Mouse (Mus musculus): ENCODE results near the gene Sox5.

Gene Sox5

GRCm38 (mm10) chr6:144716376-144716775, 65.4 kb downstream of the Sox5 start:
- no peak for DNase-seq (ENCODE audit: extremely low spot score, low spot score)

DNA sequence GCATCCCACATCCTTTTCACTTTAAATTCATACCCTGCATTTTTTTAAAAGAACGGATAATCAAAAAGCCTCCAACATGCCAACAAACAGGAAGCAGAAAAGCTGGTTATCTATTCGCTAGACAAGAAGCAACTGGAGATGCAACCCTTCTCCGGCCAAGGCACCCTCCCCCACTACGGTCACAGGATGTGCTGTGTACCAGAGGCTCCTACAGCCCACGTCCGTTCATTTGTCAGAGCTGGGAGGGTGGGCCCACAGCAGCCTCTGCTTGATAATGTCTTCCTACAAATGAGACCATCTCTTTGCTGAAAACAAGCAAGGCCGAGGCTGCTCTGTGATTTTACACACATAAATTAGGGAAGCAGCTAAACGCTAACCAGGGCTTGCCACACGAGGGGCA, 69.9 kb downstream of the Sox5 start:
- DNase-seq (ENCODE audit: extremely low spot score, low spot score), result no peak

- no peak for DNase-seq (ENCODE audit: extremely low spot score, low spot score)
Observed at GRCm38 (mm10) chr6:144710816-144711215, 71.0 kb downstream of the Sox5 start.

DNA sequence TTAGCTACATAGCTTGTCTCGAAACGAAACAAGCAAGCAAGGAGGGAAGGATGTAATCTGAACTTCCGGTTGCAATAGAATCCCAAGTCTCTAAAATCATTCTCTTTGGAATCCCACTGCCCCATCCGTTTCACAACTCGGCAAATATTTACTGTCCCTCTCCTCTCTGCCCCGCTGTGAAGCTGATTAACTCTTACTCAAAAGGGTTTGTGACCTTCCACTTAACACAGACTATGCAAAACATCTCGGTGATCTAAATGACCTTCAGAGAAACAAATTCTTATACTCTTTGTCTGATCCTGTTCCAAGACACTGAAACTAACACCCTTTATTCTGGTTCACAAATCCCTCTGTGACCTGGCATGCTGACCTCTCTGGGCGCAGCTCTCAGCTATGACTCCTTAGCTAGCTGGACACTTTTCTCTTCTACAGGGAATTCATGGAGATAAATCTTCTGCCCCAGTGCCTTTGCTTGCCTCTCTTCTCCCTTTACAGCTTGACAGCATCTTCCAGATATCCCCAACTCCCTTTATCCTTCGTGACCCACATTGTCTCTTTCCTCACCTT, 72.1 kb downstream of the Sox5 start:
- no peak for DNase-seq (ENCODE audit: extremely low spot score, low spot score)

DNA sequence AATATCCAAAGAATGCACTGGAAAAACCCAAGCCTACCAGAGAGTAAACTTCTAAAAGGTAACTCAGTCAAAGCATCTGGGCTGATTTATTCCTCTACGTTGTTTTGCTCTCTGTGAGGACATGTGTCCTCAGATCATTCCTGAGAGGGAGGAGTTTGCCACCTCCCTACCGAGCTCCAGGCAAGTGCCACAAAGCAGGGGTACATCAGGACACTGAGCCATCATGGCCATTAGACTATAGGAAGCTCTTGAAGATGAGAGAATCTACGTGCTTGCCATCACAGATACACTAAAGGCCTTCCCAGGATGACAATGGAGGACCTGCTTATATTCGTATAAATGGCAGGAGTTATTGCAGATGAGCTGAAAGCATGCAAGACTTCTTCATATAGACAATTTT, 73.4 kb downstream of the Sox5 start:
- DNase-seq (ENCODE audit: extremely low spot score, low spot score), result no peak

- no peak for DNase-seq (ENCODE audit: extremely low spot score, low spot score)
Observed at GRCm38 (mm10) chr6:144707976-144708375, 73.8 kb downstream of the Sox5 start.

DNA sequence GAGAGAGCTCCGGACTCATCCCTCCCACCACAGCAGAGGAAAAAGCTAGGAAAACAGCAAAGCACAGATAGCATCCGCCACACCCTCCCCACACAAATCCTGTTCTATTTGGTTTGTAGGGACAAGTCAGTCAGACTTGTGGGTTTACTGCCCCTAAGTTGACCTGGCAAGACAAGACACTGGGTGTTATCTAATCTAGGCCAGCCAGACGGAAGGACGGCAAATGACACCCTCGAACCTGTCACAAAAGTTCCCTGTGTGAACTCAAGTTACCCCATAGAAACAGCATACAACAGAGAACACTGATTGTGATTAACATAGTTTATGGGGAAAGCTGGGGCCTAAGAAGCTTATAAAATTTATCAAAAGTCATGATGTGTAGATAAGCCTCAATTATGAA, 76.8 kb downstream of the Sox5 start:
- DNase-seq (ENCODE audit: extremely low spot score, low spot score), result no peak

DNA sequence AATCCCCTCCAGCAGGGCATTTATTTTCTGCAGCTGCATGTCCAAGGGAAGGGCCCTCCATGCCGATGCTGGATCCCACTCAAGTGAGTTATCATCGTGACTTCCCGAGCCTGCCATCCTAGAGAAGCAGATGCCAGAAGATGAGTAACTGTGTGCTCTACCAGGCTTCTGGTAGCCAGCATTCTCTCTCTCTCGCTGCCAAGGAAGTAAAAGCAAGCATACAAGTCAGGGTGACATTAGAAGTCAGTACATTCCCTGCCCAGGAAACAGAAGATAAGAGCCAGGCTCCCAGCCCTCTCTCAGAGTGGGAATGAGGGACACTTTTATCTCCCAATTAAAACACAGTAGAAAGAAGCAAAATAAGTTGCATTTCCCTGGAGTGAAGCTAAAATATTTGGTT, 86.1 kb downstream of the Sox5 start:
- DNase-seq (ENCODE audit: extremely low spot score, low spot score), result no peak

DNA sequence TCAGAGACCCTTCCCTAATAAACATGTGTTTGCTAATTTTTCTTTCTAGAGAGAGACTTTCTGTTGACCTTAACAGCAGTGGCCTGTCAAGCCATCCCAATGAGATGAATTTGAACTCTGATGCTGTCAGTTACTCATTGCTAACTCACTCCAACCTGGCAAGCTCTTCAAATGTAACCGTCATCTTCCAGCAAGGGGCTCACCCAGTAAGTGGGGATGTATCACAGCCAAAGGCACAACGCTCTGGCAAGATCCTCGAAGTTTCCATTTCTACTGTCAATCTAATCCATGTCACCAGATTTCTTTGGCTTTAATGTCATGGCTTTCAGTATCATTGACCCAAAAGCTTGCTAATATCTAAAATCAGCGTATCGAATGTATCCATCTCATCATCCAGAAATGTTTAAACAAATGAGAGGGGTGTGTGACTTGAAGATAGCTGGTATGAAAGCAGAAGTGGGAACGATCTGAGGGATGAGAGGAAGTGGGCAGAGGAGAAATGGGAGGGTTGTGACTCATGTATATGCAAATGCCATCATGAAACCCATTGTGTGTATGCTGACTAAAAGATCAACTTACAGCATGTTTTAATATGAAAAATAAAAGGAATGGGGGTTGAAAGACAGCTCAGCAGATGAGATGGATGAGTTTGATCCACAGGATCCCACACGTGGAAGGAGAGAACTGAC, 88.4 kb downstream of the Sox5 start:
- no peak for DNase-seq (ENCODE audit: extremely low spot score, low spot score)

- DNase-seq (ENCODE audit: extremely low spot score, low spot score), result no peak
Observed at GRCm38 (mm10) chr6:144691298-144692041, 90.3 kb downstream of the Sox5 start.

DNA sequence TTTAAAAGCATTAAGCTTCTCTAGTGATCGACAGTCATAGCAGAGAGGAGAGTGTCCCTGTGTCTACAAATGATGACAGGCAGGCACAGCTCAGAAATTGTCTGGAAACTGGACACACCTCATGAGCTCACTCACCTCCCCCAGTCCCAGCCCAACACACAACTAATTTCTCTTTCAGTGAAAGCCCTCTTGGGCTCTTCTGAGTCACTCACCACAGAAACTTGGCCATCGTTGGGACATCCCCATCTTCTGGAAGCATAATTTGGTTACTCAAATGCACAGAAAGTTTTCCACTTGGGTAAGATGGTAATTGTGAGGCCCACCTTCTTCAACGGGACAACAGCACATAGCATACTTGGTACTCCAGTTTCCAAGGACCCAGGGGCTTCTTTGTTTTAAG, 92.7 kb downstream of the Sox5 start:
- no peak for DNase-seq (ENCODE audit: extremely low spot score, low spot score)

DNA sequence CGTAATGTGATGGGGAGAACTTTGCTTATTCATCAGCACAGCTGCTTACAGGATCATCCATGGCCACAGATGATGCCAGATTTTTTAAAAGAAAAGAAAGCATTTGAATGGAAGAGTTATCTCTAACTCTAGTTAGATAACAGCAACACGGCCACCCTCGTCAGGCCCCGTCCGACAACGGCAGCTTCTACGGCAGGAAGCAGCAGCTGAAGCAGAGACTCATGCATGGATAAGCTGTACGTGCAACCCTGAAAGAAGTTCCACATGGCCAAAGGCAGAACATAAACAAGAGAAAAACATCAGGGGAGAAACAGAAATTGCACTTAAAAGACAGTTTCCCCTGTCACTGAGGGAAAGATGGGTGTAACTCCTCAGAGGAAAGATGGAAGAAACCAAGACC, 94.1 kb downstream of the Sox5 start:
- no peak for DNase-seq (ENCODE audit: extremely low spot score, low spot score)

DNA sequence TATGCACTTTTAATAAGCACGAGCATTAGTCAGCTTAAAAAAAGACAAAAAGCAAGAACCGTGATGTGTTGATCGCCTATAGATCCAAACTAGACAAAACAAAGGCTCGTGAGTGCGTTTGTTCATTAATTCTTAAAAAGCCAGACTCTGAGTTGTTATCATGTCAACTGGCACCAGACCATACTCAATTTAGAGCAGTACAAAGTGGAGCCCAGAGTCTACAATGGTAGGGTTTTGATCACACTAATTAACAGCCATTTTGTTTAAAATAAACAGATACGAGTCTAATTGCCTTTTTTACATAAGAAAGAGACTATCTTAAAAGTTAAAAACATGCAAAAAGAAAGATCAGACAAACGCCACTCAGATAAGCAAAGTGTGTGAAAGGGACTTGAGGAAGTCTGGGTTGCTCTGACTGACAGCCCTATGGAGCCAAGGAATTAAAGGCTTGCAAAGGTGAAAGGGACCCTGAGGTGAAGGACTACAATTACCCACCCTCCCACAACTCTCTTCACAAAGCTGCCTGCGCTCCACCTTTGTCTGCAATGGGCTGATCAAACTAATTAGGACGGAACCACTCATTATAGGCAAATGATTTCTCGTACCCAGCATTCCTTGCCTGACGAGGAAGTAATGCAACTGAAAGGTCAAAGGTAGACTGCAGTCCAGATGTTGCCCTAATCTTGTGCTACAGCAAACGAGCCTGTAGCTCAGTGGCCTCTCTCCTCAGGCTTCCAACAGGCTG, 100.6 kb downstream of the Sox5 start:
- DNase-seq (ENCODE audit: extremely low spot score, low spot score), result no peak

- no peak for DNase-seq (ENCODE audit: extremely low spot score, low spot score)
Observed at GRCm38 (mm10) chr6:144677491-144678133, 104.2 kb downstream of the Sox5 start.

DNA sequence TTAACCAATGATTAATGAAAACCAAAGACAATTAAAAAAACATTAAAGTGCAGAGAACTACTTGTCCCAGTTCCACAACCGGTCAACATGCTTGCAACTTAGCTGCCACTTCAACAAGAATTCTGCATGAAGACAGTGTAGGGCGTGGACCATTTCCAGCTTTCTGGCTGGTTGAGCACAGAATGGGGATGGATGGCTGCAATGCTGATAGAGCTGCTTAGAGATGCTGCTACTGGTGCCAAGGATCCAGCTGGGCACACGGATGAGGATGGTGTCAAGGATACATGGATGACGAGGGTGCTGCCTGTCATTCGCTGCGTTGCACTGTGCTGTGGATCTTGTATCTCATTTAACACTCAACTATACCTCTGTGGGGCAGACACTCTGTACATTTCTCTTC, 106.7 kb downstream of the Sox5 start:
- DNase-seq (ENCODE audit: extremely low spot score, low spot score), result no peak

DNA sequence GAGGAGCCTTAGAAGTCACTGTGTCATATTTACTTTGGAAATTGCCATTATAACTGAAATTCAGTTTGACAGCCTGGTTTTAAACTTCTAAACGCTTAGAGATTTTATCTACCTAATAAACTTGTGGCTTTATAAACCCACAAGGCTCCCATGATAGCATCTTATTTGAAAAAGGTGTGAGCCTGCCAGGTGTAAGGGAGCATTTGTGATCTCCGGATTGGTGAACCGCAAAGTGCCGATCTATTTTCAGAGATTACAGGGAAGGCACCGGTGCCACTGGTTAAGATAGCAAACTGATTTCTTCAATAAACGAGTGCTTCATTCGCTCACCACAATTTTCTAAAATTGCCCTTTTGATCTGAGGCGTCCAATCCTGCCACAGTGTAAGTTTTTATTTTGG, 107.9 kb downstream of the Sox5 start:
- no peak for DNase-seq (ENCODE audit: extremely low spot score, low spot score)

DNA sequence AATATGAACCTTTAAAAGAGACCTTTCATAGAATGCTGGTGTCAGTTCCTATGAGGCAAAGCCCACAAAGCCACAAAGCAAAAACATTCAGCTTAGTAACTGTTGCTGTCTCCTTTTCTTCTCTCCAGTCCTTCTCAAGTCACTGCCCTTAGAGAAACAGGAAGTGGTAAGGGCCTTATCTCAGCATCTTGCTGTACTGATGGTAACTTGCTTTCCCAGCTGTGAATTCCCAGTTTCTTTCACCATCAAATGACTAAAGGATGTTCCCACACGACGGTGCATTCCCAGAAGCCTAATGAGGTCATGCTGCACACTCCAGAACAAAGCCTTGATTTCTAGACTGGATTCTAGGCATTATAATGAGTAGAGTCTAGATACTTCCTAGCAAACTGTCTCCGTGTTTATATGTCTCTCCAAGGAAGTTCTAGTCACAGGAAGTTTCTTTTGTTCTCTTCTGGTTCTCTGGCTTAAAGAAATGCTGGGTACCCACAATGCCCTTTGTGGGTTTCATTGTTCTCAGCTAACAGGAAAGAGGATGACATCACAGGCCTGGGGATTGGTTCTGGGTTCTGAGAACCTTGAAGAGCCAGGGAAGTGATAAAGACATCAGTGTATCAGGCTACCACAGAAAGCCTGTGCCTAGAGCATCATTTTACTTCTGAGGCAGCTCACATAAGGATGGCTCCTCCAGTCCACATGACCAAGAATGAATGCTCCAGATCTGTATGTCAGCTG, 111.2 kb downstream of the Sox5 start:
- no peak for DNase-seq (ENCODE audit: extremely low spot score, low spot score)

GRCm38 (mm10) chr6:144666617-144667016, 115.2 kb downstream of the Sox5 start:
- no peak for DNase-seq (ENCODE audit: extremely low spot score, low spot score)

- DNase-seq (ENCODE audit: extremely low spot score, low spot score), result no peak
Observed at GRCm38 (mm10) chr6:144664765-144665164, 117.0 kb downstream of the Sox5 start.

DNA sequence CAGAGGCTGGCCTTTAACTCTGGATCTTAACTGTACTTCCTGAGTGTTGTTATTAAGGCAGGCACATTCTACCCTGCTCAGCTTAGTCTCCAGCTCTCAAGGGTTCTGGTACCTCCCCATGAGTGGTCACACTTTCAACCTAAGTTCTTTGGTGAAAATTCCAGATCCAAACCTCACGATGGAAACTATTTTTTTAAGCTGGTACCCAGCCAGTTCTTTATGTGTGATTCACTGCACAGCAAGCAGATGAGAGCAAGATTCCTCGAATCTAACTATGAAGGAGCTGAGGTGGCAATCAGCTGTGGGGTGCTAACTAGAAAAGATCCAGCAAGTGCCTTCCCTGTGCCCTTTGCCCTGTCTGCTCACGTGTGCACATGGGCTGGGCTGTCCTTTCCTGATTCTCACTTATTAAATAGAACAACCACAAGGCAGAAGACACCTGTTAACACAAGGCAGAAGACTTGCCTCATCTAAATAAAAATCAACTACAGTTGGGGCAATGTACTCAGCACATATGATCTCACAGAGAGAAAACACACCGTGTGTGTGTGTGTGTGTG, 118.2 kb downstream of the Sox5 start:
- DNase-seq (ENCODE audit: extremely low spot score, low spot score), result no peak

Measured in neural tube, embryonic 10.5 days (tissue).